8 mouse cellular contexts compared by ENCODE assay signal in the genomic region with DNA sequence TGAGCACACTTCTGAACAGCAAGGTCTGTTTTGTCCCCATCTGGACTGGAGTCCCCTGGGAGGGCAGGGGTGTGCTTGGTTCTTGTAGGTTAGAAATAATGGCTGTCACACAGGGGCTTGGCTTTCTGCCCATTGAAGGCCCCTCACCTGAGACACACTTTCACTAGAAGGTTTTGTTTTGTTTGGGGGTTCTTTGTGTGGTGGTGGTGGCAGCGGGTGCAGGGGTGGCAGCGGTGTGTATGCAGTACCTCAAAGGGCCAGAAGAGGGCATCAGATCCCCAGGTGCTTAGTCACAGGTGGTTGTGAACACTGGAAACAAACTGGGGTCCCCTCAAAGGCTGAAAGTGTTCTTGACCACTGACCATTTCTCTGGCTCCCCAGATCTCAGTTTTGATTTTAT. TPM values are rescaled to one million over a fixed set of nuclear protein-coding genes. Genes with fewer than 3 reads are reported as not detected.
DNase-seq lines count a peak whose midpoint lies in the region; ATAC-seq and TF ChIP-seq lines count a peak whose summit lies in the region.

No protein-coding gene starts in this region.

- dilution Hi-C loops in CH12.LX (cut with MboI; ENCODE audit: extremely low pct_ligation_motif_present, extremely low pct_unique_long_range_greater_than_20kb, low sequenced_read_pairs): no loop called here

- WGBS in kidney, adult 2 months: 48% methylated on average over 2 of the region's 2 CpGs
- WGBS in kidney, embryonic 16.5 days: 27% methylated on average over 2 of the region's 2 CpGs
- 35% methylated on average over 2 of the region's 2 CpGs for WGBS in forebrain, embryonic 10.5 days
- 22% methylated on average over 2 of the region's 2 CpGs for WGBS in forebrain, embryonic 15.5 days

- peak; percentile 45 for DNase-seq in kidney, adult 2 months
- peak; percentile 24 for DNase-seq in CH12.LX (ENCODE audit: extremely low read depth)
- DNase-seq in adrenal gland, postnatal 36 days: peak; percentile 55 to 67
- DNase-seq in lung, postnatal 36 days: peak; percentile 56
- DNase-seq in left cerebral cortex, postnatal 10 days (ENCODE audit: extremely low spot score in 1 of 2, low spot score in 2 of 2): no peak
- DNase-seq in forebrain, embryonic 10.5 days (ENCODE audit: extremely low spot score, low spot score): no peak

- no peaks in the 10 kb centered on the region for H3K9me3 ChIP-seq in kidney, embryonic 16.5 days (ENCODE audit: low read length)
- H3K9me3 ChIP-seq in CH12.LX (replicated peaks; ENCODE audit: low read length): no peaks in the 10 kb centered on the region
- no peaks in the 10 kb centered on the region for H3K9me3 ChIP-seq in forebrain, embryonic 10.5 days
- no peaks in the 10 kb centered on the region for H3K9me3 ChIP-seq in forebrain, embryonic 15.5 days

- no peak overlapping the region for H3K9ac ChIP-seq in kidney, embryonic 16.5 days (replicated peaks; ENCODE audit: low read length)
- H3K9ac ChIP-seq in CH12.LX (ENCODE audit: insufficient read depth, low read depth): no peak overlapping the region
- no peak overlapping the region for H3K9ac ChIP-seq in forebrain, embryonic 15.5 days (replicated peaks)

- no peak for TF ChIP-seq POLR2A in kidney, adult 2 months (IDR thresholded peaks at IDR 0.05; ENCODE audit: low read depth, low read length)
- no peak for TF ChIP-seq POLR2A in CH12.LX (IDR thresholded peaks at IDR 0.05; ENCODE audit: low read depth, low read length)

- H3K36me3 ChIP-seq in kidney, adult 2 months (ENCODE audit: control insufficient read depth, insufficient read depth, low read length): peaks cover 6% of the 10 kb centered on the region
- H3K36me3 ChIP-seq in kidney, embryonic 16.5 days (ENCODE audit: insufficient read depth, low read length): peaks cover 17% of the 10 kb centered on the region
- H3K36me3 ChIP-seq in CH12.LX (replicated peaks in 1 of 2; ENCODE audit: control insufficient read depth in 1 of 2, insufficient read depth in 1 of 2, low read length in 1 of 2): no peaks in the 10 kb centered on the region
- H3K36me3 ChIP-seq in forebrain, embryonic 10.5 days (replicated peaks): peaks cover 8% of the 10 kb centered on the region
- no peaks in the 10 kb centered on the region for H3K36me3 ChIP-seq in forebrain, embryonic 15.5 days

- intact Hi-C loops in left cerebral cortex, postnatal 10 days (cut with DNase I): no loop called here

- TF ChIP-seq CTCF in kidney, adult 2 months (conservative IDR thresholded peaks at IDR 0.05; ENCODE audit: insufficient read depth, insufficient read length, low read depth, low read length): peak; percentile 76
- TF ChIP-seq CTCF in CH12.LX (conservative IDR thresholded peaks at IDR 0.05 in 1 of 2, IDR thresholded peaks at IDR 0.05 in 1 of 2; ENCODE audit: low read depth in 2 of 2, low read length in 2 of 2): peak; percentile 42 to 68

- no peak for ATAC-seq in kidney, embryonic 16.5 days (ENCODE audit: low FRiP score, low TSS enrichment)
- no peak for ATAC-seq in forebrain, embryonic 15.5 days (replicated peaks)

- H3K4me1 ChIP-seq in kidney, adult 2 months (ENCODE audit: control insufficient read depth, insufficient read depth, low read length): no peaks in the 10 kb centered on the region
- H3K4me1 ChIP-seq in kidney, embryonic 16.5 days (ENCODE audit: insufficient read depth, low read length): no peaks in the 10 kb centered on the region
- no peaks in the 10 kb centered on the region for H3K4me1 ChIP-seq in CH12.LX (ENCODE audit: control insufficient read depth in 1 of 2, insufficient read depth in 2 of 2)
- no peaks in the 10 kb centered on the region for H3K4me1 ChIP-seq in forebrain, embryonic 10.5 days
- peaks cover 10% of the 10 kb centered on the region for H3K4me1 ChIP-seq in forebrain, embryonic 15.5 days

- H3K27ac ChIP-seq in kidney, adult 2 months (ENCODE audit: insufficient read depth, low read depth, low read length): no peak overlapping the region
- no peak overlapping the region for H3K27ac ChIP-seq in kidney, embryonic 16.5 days (ENCODE audit: low read length)
- no peak overlapping the region for H3K27ac ChIP-seq in CH12.LX (ENCODE audit: insufficient read depth, low read depth)
- no peak overlapping the region for H3K27ac ChIP-seq in forebrain, embryonic 10.5 days
- no peak overlapping the region for H3K27ac ChIP-seq in forebrain, embryonic 15.5 days (replicated peaks)

- H3K4me2 ChIP-seq in kidney, embryonic 16.5 days (replicated peaks; ENCODE audit: low read depth, low read length): no peak overlapping the region
- no peak overlapping the region for H3K4me2 ChIP-seq in CH12.LX (ENCODE audit: insufficient read depth, low read depth, poor library complexity, severe bottlenecking)
- H3K4me2 ChIP-seq in forebrain, embryonic 15.5 days (replicated peaks): no peak overlapping the region

- no peaks in the 10 kb centered on the region for H3K27me3 ChIP-seq in kidney, adult 2 months (replicated peaks; ENCODE audit: control insufficient read depth, insufficient read depth, low read length)
- no peaks in the 10 kb centered on the region for H3K27me3 ChIP-seq in kidney, embryonic 16.5 days (ENCODE audit: insufficient read depth, low read length)
- H3K27me3 ChIP-seq in CH12.LX (replicated peaks): peaks cover 70% of the 10 kb centered on the region
- peaks cover 13% of the 10 kb centered on the region; the same call in 1 of the 2 replicates for H3K27me3 ChIP-seq in forebrain, embryonic 10.5 days (ENCODE audit: poor library complexity, severe bottlenecking)
- H3K27me3 ChIP-seq in forebrain, embryonic 15.5 days: no peaks in the 10 kb centered on the region

- H3K79me2 ChIP-seq in CH12.LX (replicated peaks; ENCODE audit: control insufficient read depth, extremely low read depth, insufficient read depth, poor library complexity, severe bottlenecking): no peaks in the 10 kb centered on the region

- TF ChIP-seq EP300 in CH12.LX (IDR thresholded peaks at IDR 0.05; ENCODE audit: low read length): no peak

- H3K4me3 ChIP-seq in kidney, adult 2 months (ENCODE audit: insufficient read depth, low read depth, low read length): no peak overlapping the region
- H3K4me3 ChIP-seq in kidney, embryonic 16.5 days (ENCODE audit: low read length): no peak overlapping the region
- no peak overlapping the region for H3K4me3 ChIP-seq in CH12.LX (replicated peaks in 1 of 3; ENCODE audit: low read depth in 2 of 3, low read length in 2 of 3, poor library complexity in 1 of 3)
- H3K4me3 ChIP-seq in forebrain, embryonic 10.5 days: no peak overlapping the region
- no peak overlapping the region for H3K4me3 ChIP-seq in forebrain, embryonic 15.5 days

- peak; percentile 55 for TF ChIP-seq RAD21 in CH12.LX (IDR thresholded peaks at IDR 0.05; ENCODE audit: low read depth, low read length)

- in situ Hi-C loops in CH12.LX (cut with MboI; ENCODE audit: low pct_ligation_motif_present, low pct_unique_long_range_greater_than_20kb, low sequenced_read_pairs): loop anchor here (5.0 kb wide), 1 partner anchor 179 kb away; a partner anchor contains a TSS

RNA-seq across cellular contexts. Expression of a gene that starts 11.3 kb away (rescaled TPM):
- polyA plus RNA-seq in kidney, adult 2 months (2012; rRNA removed): 88.2 and 111 TPM in 2 replicates
- 33.9 and 34.2 TPM in 2 replicates for polyA plus RNA-seq in kidney, embryonic 16.5 days (2015; fragmentation: Nextera tagmentation; extraction: Ambion mirVana)
- total RNA-seq in CH12.LX (2012; rRNA removed) (not detected in 2 replicates), CH12.LX (2014; rRNA removed) (not detected in 2 replicates)
- polyA plus RNA-seq in CH12.LX (2012; ENCODE audit: insufficient read length, low read depth): not detected in 2 replicates
- total RNA-seq in adrenal gland, postnatal 36 days (2021): 10 to 100 TPM; 14.0 to 33.4 TPM
- 1 to 10 TPM; 1.3 to 1.8 TPM for total RNA-seq in left cerebral cortex, postnatal 10 days (2021)
- 4.7 and 5.2 TPM in 2 replicates for polyA plus RNA-seq in forebrain, embryonic 10.5 days (2016; fragmentation: Nextera tagmentation; extraction: Ambion mirVana)
- 0.87 and 1.1 TPM in 2 replicates for polyA plus RNA-seq in forebrain, embryonic 15.5 days (2015; fragmentation: Nextera tagmentation; extraction: Ambion mirVana)

RNA-seq across cellular contexts. Expression of a gene that starts 14.7 kb away (rescaled TPM):
- 14.0 and 16.7 TPM in 2 replicates for polyA plus RNA-seq in kidney, adult 2 months (2012; rRNA removed)
- 11.8 and 15.7 TPM in 2 replicates for polyA plus RNA-seq in kidney, embryonic 16.5 days (2015; fragmentation: Nextera tagmentation; extraction: Ambion mirVana)
- total RNA-seq in CH12.LX (2012; rRNA removed): 0.80 and 2.0 TPM in 2 replicates
- total RNA-seq in CH12.LX (2014; rRNA removed): not detected in 2 replicates
- polyA plus RNA-seq in CH12.LX (2012; ENCODE audit: insufficient read length, low read depth): 0.18 and 0.20 TPM in 2 replicates
- total RNA-seq in adrenal gland, postnatal 36 days (2021): 1 to 10 TPM; 1.9 to 2.0 TPM
- total RNA-seq in left cerebral cortex, postnatal 10 days (2021): 1 to 10 TPM; 1.4 to 1.9 TPM
- 10.2 and 10.8 TPM in 2 replicates for polyA plus RNA-seq in forebrain, embryonic 10.5 days (2016; fragmentation: Nextera tagmentation; extraction: Ambion mirVana)
- 1.7 and 1.8 TPM in 2 replicates for polyA plus RNA-seq in forebrain, embryonic 15.5 days (2015; fragmentation: Nextera tagmentation; extraction: Ambion mirVana)

RNA-seq across cellular contexts. Expression of a gene that starts 22.4 kb away (rescaled TPM):
- 10.5 and 10.9 TPM in 2 replicates for polyA plus RNA-seq in kidney, adult 2 months (2012; rRNA removed)
- 9.0 TPM in 2 replicates for polyA plus RNA-seq in kidney, embryonic 16.5 days (2015; fragmentation: Nextera tagmentation; extraction: Ambion mirVana)
- total RNA-seq in CH12.LX (2012; rRNA removed) (4.0 and 4.4 TPM in 2 replicates), CH12.LX (2014; rRNA removed) (4.1 and 4.4 TPM in 2 replicates)
- 2.9 and 3.1 TPM in 2 replicates for polyA plus RNA-seq in CH12.LX (2012; ENCODE audit: insufficient read length, low read depth)
- total RNA-seq in adrenal gland, postnatal 36 days (2021): 10 to 100 TPM; 12.4 to 18.3 TPM
- total RNA-seq in left cerebral cortex, postnatal 10 days (2021): 10 to 100 TPM; 12.6 to 14.9 TPM
- polyA plus RNA-seq in forebrain, embryonic 10.5 days (2016; fragmentation: Nextera tagmentation; extraction: Ambion mirVana): 7.2 and 9.6 TPM in 2 replicates
- polyA plus RNA-seq in forebrain, embryonic 15.5 days (2015; fragmentation: Nextera tagmentation; extraction: Ambion mirVana): 9.3 and 12.1 TPM in 2 replicates

RNA-seq across cellular contexts. Expression of a gene that starts 24.5 kb away (rescaled TPM):
- polyA plus RNA-seq in kidney, adult 2 months (2012; rRNA removed): 2.5 and 2.9 TPM in 2 replicates
- 1.9 TPM in 2 replicates for polyA plus RNA-seq in kidney, embryonic 16.5 days (2015; fragmentation: Nextera tagmentation; extraction: Ambion mirVana)
- total RNA-seq in CH12.LX (2012; rRNA removed) (0.21 and 0.25 TPM in 2 replicates), CH12.LX (2014; rRNA removed) (0.13 and 0.20 TPM in 2 replicates)
- 0.16 and 0.23 TPM in 2 replicates for polyA plus RNA-seq in CH12.LX (2012; ENCODE audit: insufficient read length, low read depth)
- 1 to 10 TPM in 1 of 2 experiments, under 1 TPM in 1; 0.30 to 1.6 TPM for total RNA-seq in adrenal gland, postnatal 36 days (2021)
- total RNA-seq in left cerebral cortex, postnatal 10 days (2021): 1 to 10 TPM; 5.2 to 6.7 TPM
- polyA plus RNA-seq in forebrain, embryonic 10.5 days (2016; fragmentation: Nextera tagmentation; extraction: Ambion mirVana): 4.6 and 5.0 TPM in 2 replicates
- 4.4 and 5.5 TPM in 2 replicates for polyA plus RNA-seq in forebrain, embryonic 15.5 days (2015; fragmentation: Nextera tagmentation; extraction: Ambion mirVana)

RNA-seq across cellular contexts. Expression of a gene that starts 24.6 kb away (rescaled TPM):
- 94.9 and 103 TPM in 2 replicates for polyA plus RNA-seq in kidney, adult 2 months (2012; rRNA removed)
- polyA plus RNA-seq in kidney, embryonic 16.5 days (2015; fragmentation: Nextera tagmentation; extraction: Ambion mirVana): 157 and 161 TPM in 2 replicates
- total RNA-seq in CH12.LX (2012; rRNA removed) (144 and 160 TPM in 2 replicates), CH12.LX (2014; rRNA removed) (65.5 and 72.1 TPM in 2 replicates)
- 143 and 148 TPM in 2 replicates for polyA plus RNA-seq in CH12.LX (2012; ENCODE audit: insufficient read length, low read depth)
- total RNA-seq in adrenal gland, postnatal 36 days (2021): 100 to 1,000 TPM; 159 to 169 TPM
- total RNA-seq in left cerebral cortex, postnatal 10 days (2021): 10 to 100 TPM; 92.2 to 94.9 TPM
- polyA plus RNA-seq in forebrain, embryonic 10.5 days (2016; fragmentation: Nextera tagmentation; extraction: Ambion mirVana): 109 and 110 TPM in 2 replicates
- 87.2 and 91.1 TPM in 2 replicates for polyA plus RNA-seq in forebrain, embryonic 15.5 days (2015; fragmentation: Nextera tagmentation; extraction: Ambion mirVana)

Comparison
In these comparisons a context has a peak if more than half of its experiments do, and no peak if none do; other contexts are left out.
1. DNase-seq: peak in kidney, adult 2 months (single experiment), CH12.LX (single experiment), adrenal gland, postnatal 36 days (2 of 2) and lung, postnatal 36 days (single experiment); none in left cerebral cortex, postnatal 10 days (0 of 2) and forebrain, embryonic 10.5 days (single experiment).